Mouse (Mus musculus) limb, embryonic 14.5 days (tissue): ENCODE data around the gene Phactr2. TPM values are rescaled to one million over a fixed set of nuclear protein-coding genes. Genes with fewer than 3 reads are reported as not detected.
A peak's percentile ranks its signal among the peaks of the same experiment; 100 is the strongest.

Experiments
- ATAC-seq: fragments of 200-750 bp; cut with Nextera tagmentation; 2 replicates; pipeline ENCODE4 v1.8.0; 2017; ENCODE audit warnings: low read depth, moderate number of reproducible peaks, moderate TSS enrichment; ENCODE audit not compliant: low FRiP score
- DNase-seq: peaks from one replicate; pipeline ENCODE4 v3.0.0-alpha.2; 2015; ENCODE audit warnings: low spot score
- H3K27ac ChIP-seq: fragments of 300-500 bp; sonication (generic); replicated peaks from 2 replicates; pipeline ENCODE4 v1.5.1; 2014; ENCODE audit warnings: low read depth, mild to moderate bottlenecking, low read length, moderate library complexity, mixed read lengths
- H3K27me3 ChIP-seq: fragments of 300-500 bp; sonication (generic); 2 replicates; pipeline ENCODE4 v1.6.1; 2014; ENCODE audit warnings: low read length, mixed read lengths; ENCODE audit not compliant: control insufficient read depth, insufficient read depth
- H3K36me3 ChIP-seq: fragments of 300-500 bp; sonication (generic); 2 replicates; pipeline ENCODE4 v1.6.1; 2014; ENCODE audit warnings: mild to moderate bottlenecking, low read length, moderate library complexity, mixed read lengths; ENCODE audit not compliant: control insufficient read depth, insufficient read depth
- H3K4me1 ChIP-seq: fragments of 300-500 bp; sonication (generic); 2 replicates; pipeline ENCODE4 v1.6.1; 2014; ENCODE audit warnings: antibody characterized with exemption, low read length, mixed read lengths; ENCODE audit not compliant: control insufficient read depth, insufficient read depth
- H3K4me2 ChIP-seq: fragments of 300-500 bp; sonication (generic); replicated peaks from 2 replicates; pipeline ENCODE4 v1.6.1; 2014; ENCODE audit warnings: low read depth, mild to moderate bottlenecking, low read length, moderate library complexity; ENCODE audit not compliant: severe bottlenecking
- H3K4me3 ChIP-seq: fragments of 300-500 bp; sonication (generic); replicated peaks from 2 replicates; pipeline ENCODE4 v1.5.1; 2014; ENCODE audit warnings: low read length
- H3K9ac ChIP-seq: fragments of 300-500 bp; sonication (generic); 2 replicates; pipeline ENCODE4 v1.6.1; 2014; ENCODE audit warnings: mild to moderate bottlenecking, low read depth, low read length, moderate library complexity; ENCODE audit not compliant: severe bottlenecking
- H3K9me3 ChIP-seq: fragments of 300-500 bp; sonication (generic); 2 replicates; pipeline ENCODE4 v1.6.1; 2016; ENCODE audit warnings: low read length; ENCODE audit not compliant: control insufficient read depth
- POLR2A ChIP-seq: fragments of 200-500 bp; IDR thresholded peaks from 2 replicates; pipeline ENCODE4 v1.8.0; 2012; ENCODE audit warnings: inconsistent platforms, mild to moderate bottlenecking, moderate library complexity, borderline replicate concordance; ENCODE audit not compliant: insufficient read depth, insufficient read length; ENCODE audit errors: extremely low read depth
- WGBS: fragments of 180-500 bp; shearing (Covaris S2); extraction: QIAGEN DNeasy Blood & Tissue Kit; methylation state at CpG from one replicate; pipeline ENCODE4 v1.1.7; 2014; 5-methylcytosine and 5-hydroxymethylcytosine counted together
- polyA plus RNA-seq, 2 experiments: library from polyadenylated mRNA; depleted of rRNA in 1 of 2; stranded (reverse) in 1 of 2; unstranded in 1 of 2; fragments of >200 nt; fragmentation: Nextera tagmentation in 1 of 2; extraction: Ambion mirVana in 1 of 2; gene quantifications; 2 replicates each; pipeline versions ENCODE4 v1.2.1 to v1.2.3; 2012 to 2014

Phactr2 gene
- polyA plus RNA-seq, 2 experiments: 20.0 to 36.5 TPM

- ATAC-seq (no peak), DNase-seq (no peak)
- no peaks in the 10 kb centered on the region for H3K9me3 ChIP-seq
- H3K4me1 ChIP-seq: no peaks in the 10 kb centered on the region
- H3K9ac ChIP-seq: no peak overlapping the region
- H3K27me3 ChIP-seq: no peaks in the 10 kb centered on the region
- H3K4me2 ChIP-seq: no peak overlapping the region
- 70% methylated on average over 5 of the region's 5 CpGs for WGBS
- H3K4me3 ChIP-seq: no peak overlapping the region
- H3K27ac ChIP-seq: no peak overlapping the region
- H3K36me3 ChIP-seq: no peaks in the 10 kb centered on the region
- TF ChIP-seq POLR2A: no peak
Observed at GRCm38 (mm10) chr10:13346609-13347290, 127.5 kb downstream of the Phactr2 start.

- ATAC-seq (no peak), DNase-seq (no peak)
- no peak for TF ChIP-seq POLR2A
- no peaks in the 10 kb centered on the region for H3K4me1 ChIP-seq
- 79% methylated on average over 3 of the region's 3 CpGs for WGBS
- H3K4me2 ChIP-seq: no peak overlapping the region
- H3K9ac ChIP-seq: no peak overlapping the region
- H3K27ac ChIP-seq: no peak overlapping the region
- H3K9me3 ChIP-seq: no peaks in the 10 kb centered on the region
- H3K36me3 ChIP-seq: no peaks in the 10 kb centered on the region
- H3K27me3 ChIP-seq: no peaks in the 10 kb centered on the region
- H3K4me3 ChIP-seq: no peak overlapping the region
Observed at GRCm38 (mm10) chr10:13340583-13340982, 133.6 kb downstream of the Phactr2 start.

DNA sequence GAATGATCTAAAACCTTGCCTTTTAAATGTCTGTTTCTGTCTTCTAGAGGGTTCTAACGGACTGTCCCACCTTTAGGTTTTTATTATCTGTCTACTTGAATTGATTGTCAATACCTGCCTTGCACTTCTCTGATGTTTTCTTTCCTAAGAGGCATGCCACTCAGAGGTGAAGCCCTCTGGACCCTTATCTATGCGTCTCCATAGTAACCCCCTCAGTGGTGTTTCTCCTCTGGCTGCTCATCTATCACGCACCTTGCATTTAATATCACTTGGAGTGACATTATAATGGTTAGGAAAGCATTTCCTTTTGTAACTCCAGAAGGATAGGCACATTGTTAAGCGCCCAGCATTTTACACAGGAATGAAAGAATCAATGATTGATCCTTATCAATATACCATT, 137.2 kb downstream of the Phactr2 start:
- no peak overlapping the region for H3K9ac ChIP-seq
- no peak overlapping the region for H3K4me3 ChIP-seq
- no peak for ATAC-seq
- H3K36me3 ChIP-seq: no peaks in the 10 kb centered on the region
- H3K9me3 ChIP-seq: no peaks in the 10 kb centered on the region
- no peak for DNase-seq
- H3K4me2 ChIP-seq: no peak overlapping the region
- TF ChIP-seq POLR2A: no peak
- peaks cover 3% of the 10 kb centered on the region; the same call in 1 of the 2 replicates for H3K4me1 ChIP-seq
- H3K27me3 ChIP-seq: no peaks in the 10 kb centered on the region
- no peak overlapping the region for H3K27ac ChIP-seq
- WGBS: 66% methylated on average over 4 of the region's 4 CpGs

GRCm38 (mm10) chr10:13335814-13336213, 138.4 kb downstream of the Phactr2 start:
- peaks cover 3% of the 10 kb centered on the region; the same call in 1 of the 2 replicates for H3K4me1 ChIP-seq
- no peak for TF ChIP-seq POLR2A
- no peaks in the 10 kb centered on the region for H3K36me3 ChIP-seq
- no peaks in the 10 kb centered on the region for H3K9me3 ChIP-seq
- H3K27me3 ChIP-seq: no peaks in the 10 kb centered on the region
- H3K4me3 ChIP-seq: no peak overlapping the region
- ATAC-seq (peak; percentile 84), DNase-seq (peak; percentile 80)
- H3K9ac ChIP-seq: no peak overlapping the region
- H3K27ac ChIP-seq: no peak overlapping the region
- WGBS: 43% methylated on average over 6 of the region's 6 CpGs
- H3K4me2 ChIP-seq: no peak overlapping the region

DNA sequence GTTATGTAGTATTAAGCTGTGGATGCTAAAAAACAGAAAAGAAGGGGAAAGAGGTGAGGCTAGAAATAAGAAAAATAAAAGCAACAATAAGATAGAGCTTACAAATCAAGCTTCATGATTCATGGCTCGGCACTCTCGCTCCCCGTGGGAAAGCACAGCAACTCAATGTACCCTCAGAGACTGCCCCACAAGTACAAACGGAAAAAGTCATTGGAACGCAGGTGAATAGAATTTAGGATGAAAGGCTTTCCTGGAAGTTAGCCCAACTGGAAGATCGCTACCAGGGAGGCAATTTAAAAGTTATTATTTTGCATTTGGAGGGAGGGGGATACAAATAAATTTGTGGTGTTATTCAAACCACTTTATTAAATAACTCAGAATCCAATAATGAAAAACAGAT, 138.9 kb downstream of the Phactr2 start:
- WGBS: 36% methylated on average over 6 of the region's 6 CpGs

More for the DNA sequence above, 138.9 kb downstream of the Phactr2 start:
- peaks cover 3% of the 10 kb centered on the region; the same call in 1 of the 2 replicates for H3K4me1 ChIP-seq
- no peaks in the 10 kb centered on the region for H3K27me3 ChIP-seq
- H3K27ac ChIP-seq: no peak overlapping the region
- no peak overlapping the region for H3K4me2 ChIP-seq
- ATAC-seq (peak; percentile 32), DNase-seq (peak; percentile 62)
- H3K9me3 ChIP-seq: no peaks in the 10 kb centered on the region
- no peak for TF ChIP-seq POLR2A
- H3K4me3 ChIP-seq: no peak overlapping the region
- no peak overlapping the region for H3K9ac ChIP-seq
- H3K36me3 ChIP-seq: no peaks in the 10 kb centered on the region
